Mouse (Mus musculus) spleen, postnatal 10 days (tissue): Measurements from ENCODE around the gene Gtf2f2.
"Not testable (repeated sequence)": the region's sequence is repeated elsewhere in the genome, so short reads cannot be mapped to it uniquely, and the experiment has no call there.

Source experiments
- DNase-seq, 2 experiments: peaks; one replicate each; pipeline ENCODE4 v3.0.0; 2021 to 2022; ENCODE audit warnings: low spot score in 2 of 2

The Gtf2f2 gene

DNA sequence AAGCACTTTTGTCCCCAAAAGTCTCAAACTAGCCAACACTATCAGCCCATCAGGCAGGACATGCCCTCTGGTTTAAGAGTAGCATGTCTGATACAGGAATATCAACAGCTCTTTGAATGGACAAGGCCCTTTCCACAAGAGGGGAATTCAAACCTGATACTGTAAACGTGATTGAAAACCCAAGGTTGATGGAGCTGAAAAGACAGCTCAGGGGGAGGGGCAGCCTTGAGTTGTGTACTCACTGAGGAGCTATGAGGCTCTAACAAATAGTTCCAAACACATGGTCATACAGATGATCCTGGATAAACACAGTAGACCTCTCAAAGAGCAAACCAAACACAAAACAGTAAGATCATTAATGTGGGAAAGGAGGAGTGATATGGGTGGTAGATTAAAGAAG is 12.6 kb downstream of the Gtf2f2 start:
- DNase-seq = no peak

DNA sequence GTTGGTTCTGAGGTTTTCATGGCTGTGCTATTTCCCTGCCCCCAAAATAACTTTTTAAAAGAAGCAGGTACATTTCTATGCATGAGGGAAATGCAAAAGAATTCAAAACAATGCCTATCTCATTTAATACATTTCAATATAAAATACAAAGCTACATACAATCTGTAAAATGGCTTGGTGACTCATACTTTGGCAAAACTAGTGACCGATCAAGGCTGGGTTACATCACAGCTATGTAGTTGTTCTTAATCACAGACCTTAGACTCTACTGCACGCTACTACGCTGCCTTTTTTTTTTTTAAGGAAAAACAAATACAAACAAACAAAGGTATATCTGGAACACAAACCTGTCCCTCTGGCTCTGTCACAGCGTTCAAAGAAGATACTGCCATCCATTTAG is 18.3 kb downstream of the Gtf2f2 start:
- no peak for DNase-seq

DNA sequence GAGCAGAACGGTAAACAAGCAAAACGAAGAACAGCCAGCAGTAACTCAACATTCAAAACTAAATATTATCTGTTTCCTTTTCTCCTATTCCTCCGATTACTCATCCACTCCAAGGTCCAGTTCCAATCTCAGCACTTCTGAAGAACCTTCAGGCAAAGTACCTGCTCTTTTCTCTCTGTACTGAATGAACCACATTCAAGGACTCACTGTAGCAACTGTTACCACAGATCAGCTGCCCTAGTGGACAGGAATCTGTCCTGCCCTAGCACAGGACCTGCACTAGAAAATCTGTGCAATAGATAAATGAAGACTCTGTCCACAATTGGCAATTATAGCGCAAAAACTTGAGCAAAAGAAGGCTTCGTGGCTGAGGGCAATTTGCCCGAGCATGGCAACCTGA is 19.7 kb downstream of the Gtf2f2 start:
- DNase-seq = no peak

DNA sequence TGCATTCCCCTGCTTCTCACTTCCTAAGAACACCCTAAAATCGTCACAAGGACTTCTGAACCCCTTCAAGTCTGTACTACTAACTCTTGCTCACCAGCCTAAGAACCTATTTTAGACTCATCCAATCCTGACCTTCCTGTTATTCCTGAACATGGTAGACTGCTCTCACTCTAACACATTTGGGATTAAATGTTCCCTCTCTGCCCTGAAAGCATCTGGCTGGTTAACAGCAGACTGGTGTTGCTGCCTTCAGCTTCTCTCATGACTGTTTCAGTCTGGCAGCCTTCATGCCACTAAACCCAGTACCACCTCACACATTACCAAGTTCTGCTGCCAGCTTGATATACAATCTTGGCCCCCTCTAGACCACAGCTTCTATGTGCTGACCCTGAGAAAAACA is 21.5 kb downstream of the Gtf2f2 start:
- DNase-seq = no peak

DNA sequence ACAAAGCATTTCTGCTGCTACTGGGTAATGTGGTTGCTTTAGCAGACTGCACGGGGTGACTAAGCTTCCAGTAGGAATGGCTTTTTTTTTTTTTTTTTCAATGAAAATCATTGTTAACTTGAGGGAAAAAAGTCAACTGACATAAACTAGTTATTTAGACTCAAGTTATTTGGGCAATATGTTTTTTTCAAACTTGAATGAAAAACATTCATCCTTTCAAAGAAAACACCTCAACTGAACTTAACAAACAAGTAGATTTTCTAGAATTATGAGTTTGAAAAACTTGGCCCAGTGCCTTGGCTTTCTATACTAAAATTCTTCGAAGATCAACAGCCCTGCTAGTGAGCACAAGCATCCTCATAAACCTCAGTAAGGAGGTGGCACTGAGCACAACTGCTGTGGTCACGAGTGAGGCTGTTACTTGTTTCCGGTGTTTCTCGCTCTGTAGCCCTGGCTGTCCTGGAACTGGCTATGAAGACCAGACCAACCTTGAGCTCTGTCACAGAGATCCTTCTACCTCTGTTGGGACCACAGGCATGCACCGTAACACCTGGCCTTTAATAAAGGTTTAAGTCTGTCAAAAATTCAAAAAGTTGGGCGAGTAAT is 23.7 kb downstream of the Gtf2f2 start:
- no peak for DNase-seq

DNA sequence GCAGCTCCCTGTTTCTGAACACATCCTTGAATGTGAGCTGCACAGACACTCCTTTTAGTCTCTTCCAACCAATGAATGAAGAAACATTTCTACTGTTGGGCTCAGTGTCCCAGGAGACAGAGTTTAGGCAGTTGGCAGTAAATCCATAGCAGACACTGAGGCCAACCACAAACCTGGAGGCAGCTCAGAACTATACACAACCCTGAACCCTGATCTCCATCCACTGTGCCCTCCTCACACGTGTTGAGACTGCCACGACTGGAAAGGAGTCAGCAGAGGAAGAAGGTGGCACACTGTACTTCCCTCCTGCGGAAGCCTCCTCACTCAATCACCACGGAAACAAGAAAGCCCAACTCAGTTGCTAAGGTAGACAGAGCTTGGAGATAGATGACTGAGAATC is 25.6 kb downstream of the Gtf2f2 start:
- no peak for DNase-seq

DNA sequence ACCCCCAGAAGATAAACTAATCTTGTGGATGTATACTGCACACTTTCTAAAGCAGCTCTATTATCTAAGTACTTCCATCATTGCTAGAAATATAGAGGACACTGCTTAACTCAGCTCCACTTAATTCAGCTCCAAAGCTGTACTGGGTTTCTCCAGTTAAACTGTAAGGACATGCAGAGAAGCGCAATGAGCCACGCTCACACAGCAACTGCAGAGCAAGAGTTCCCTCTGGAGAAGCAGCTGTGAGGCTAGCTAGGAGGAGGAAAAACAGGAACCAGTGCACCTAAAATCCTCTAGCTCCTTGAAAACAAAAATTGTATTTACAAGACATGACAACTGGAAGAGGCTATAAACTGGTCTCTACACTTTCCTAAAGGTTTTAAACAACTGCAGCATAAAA is 26.8 kb downstream of the Gtf2f2 start:
- DNase-seq = no peak

DNA sequence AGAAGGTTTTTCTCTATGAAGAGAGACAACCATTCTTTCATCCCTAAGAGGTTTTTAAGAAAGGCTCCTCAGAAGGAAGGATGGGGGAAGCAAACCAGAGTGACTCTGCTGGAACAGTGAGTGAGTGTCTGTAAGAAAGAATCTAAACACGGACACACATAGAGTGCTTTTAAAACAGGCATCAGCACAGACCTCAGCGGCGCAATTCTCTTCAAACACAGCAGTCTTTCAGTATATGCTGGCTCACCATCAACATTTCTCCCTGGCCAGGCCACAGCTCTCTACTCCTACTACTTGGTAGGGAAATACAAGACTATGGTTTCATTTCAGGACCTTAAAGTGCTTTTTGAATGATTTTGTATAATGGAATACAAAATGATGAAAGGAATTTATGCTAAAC is 29.4 kb downstream of the Gtf2f2 start:
- no peak for DNase-seq

DNA sequence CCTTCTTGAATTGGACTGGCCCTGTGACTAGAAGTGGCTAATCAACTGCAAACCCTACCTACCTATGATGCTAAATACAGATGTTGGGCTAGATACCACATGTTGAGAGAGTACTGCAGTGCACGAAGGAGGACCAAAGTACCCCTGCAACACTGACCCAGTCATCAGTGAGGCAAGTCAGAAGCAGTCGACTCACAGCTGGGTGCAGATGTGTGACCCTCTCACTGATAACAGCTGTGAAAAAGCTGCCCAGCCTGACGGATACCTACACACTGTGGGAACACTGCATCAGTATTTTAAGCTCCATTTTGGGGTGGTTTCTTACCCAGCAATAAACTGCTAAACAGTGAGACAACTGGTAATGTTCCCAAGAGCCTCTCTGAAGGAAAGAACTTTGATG is 34.6 kb downstream of the Gtf2f2 start:
- no peak for DNase-seq

DNA sequence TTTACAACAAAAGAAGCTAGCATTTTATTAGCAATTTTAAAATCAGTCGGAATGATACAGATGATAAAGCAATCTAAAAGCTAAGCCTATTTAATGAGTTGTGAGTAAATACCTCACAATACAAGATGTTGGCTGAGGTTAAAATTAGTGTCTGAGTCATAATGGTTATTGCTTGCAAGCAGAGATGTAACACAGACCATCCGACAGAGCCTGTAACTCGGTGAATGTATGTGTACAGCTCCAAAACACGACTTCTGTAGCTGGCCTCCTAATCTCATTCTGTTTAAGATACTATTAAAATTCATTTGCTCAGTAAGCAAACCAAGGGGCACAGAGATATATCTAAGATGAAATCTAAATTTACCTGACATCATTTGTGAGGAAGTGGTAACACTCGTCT is 43.4 kb downstream of the Gtf2f2 start:
- no peak for DNase-seq

DNA sequence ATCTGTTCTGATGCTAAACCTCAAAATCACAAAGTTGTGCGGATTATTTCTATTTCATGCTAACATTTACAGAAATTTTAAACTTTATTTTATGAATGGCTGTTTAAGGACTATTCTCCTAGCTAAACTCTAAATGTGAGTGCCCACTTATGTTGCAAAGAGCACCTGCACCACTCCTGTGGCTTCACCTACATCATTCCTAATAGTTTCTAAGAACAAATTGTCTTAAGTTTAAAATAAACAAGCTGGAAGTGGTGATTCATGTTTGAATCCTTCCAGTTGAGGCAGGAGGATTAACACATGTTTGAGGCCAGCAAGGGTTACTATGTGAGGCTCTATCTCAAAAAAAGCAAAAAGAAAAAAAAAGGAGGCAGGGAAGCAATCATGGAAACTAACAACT is 46.2 kb downstream of the Gtf2f2 start:
- no peak for DNase-seq

DNA sequence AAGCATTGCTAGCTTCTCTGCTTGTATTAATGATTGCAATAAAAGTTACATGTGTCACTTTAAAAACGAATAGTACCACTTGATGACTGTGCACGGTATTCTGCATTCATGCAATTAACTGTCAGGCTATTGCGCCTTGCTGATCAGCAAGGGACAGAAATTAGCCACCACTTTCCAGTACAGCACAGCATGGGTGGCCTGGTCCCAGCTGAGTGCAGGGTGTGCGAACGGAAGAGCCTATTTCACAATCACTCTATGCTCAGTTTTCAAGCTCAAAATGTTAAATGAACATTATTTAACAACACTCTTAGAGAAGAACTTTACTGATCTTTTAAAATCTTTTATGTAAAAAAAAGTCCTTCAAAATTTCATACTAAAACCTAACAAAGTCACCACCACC is 46.7 kb downstream of the Gtf2f2 start:
- DNase-seq = no peak

DNA sequence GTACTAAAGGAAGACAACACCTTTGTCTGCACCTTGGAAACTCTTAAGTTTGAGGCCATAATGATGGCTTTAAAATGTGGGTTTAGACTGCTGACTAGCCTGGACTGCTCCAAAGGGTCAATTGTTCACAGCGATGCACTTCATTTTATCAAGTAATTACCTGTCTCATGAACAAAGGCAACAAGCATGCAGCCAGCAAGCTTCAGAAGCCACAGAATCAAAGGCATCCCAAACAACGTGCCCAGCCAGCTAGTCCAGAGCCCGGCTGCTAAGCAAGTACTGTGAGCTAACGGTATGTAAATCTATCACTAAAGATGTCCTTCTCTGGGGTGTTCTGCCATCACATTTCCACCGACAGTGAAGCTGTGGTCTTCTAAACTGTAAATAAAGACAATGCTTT is 47.5 kb downstream of the Gtf2f2 start:
- DNase-seq = no peak

DNA sequence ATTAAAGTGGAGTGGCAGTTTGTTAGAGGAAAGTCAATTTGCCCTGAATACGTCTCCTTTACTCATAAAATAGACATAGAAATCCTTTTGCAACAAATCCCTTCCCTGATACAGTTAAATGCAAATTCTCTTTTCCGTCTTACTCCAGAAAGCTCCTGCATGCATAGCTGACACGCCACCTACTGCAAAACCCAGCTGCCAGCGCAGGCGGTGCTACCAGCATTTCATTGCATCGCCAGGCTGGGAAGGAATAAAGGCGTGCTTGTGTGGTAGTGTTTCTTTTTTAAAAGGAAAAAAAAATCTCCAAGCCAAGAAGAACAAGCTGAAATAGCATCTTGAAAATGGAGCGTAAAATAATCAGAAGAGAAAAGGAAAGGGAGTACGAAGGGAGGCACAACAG is 48.4 kb downstream of the Gtf2f2 start:
- DNase-seq = no peak

DNA sequence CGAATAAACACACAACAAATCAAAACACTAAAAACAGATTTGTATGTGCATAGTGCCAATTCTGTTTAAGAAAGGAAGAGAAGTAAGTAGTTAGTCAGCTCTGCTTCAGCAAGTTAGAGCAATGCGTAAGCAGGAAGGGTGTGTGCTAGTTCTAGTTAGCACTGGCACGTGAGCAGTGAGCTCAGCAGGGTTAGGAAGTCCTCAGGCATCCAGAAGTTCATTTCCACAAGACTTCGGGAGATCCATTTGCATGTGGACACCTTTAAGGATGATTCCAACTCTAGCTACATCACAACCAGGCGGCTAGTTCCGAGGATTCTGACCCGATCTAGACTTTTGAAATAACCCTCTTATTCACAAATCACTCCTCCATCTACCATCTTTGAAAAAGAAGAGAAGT is 55.9 kb downstream of the Gtf2f2 start, which contains the start of gene Kctd4:
Gene Kctd4 (plus strand): TSS at position 244 of the 400 bp plus-strand sequence.
- DNase-seq = no peak

DNA sequence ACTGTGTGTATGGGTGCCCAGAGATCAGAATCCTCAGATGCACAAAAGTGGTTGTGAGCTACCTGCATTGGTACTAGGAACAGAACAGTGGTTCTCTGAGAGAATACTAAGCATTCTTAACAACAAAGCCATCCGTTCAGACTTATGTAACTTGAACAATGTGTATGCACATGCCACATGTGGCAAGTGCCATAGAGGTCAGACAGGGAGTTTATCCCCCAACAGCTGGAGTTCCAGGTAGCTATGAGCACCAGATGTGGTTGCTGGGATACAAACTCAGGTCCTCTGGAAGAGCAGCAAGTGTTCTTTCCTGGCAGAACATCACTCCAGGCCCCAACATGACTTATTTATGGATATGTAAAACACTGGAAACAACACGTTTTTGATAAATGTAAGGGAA is 57.7 kb downstream of the Gtf2f2 start:
- DNase-seq = no peak

DNA sequence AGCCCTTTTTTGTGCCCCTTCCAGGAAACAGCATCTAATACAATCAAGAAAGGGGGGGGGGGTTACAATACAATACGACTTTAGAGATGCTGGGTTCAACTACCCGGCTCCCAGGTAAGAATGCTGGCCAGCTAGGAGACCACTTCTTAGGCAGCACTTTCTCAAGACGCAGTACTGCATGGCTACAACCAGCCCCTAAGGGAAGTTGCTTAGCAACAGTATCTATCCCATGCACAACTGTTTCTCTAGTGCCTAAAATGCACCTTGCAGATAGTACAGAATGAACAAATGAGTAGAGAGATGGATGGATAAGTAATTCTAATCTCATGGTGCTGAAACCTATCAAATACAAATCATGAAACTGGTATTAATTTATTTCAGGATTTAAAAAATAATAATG is 63.0 kb downstream of the Gtf2f2 start:
- no peak for DNase-seq

DNA sequence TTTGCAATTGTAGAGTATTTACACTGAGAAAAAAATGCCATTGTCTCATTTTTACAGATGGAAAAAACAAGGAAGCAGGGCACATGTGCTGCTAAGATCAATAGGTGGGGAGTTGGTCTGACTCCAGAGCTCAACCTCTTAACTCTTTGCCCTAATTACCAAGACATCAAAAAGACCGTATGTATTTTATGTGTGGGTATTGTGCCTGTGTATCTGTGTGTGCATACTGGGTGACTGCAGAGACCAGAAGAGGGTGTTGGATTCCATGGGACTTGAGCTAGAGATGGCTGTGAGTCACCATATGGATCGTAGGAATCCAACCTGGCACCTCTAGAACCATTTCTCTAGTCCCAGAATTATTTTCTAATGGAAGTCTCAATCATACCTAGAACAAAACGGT is 68.3 kb downstream of the Gtf2f2 start:
- no peak for DNase-seq

DNA sequence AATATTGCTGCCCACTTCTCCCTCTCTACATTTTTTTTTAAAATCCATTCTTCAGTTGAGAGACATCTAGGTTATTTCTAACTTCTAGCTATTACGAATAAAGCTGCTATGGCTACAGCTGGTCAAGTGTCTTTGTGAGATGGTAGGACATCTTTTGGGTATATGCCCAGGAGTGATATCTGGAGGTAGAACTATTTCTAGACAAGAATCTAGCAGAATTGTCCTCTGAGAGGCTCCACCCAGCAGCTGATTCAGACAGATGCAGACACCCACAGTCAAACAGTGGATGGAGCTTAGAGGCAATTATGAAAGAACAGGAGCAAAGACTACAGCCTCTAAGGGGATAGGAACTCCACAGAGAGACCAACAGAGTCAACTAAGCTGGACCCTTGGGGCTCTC is 69.2 kb downstream of the Gtf2f2 start:
- DNase-seq = no peak

DNA sequence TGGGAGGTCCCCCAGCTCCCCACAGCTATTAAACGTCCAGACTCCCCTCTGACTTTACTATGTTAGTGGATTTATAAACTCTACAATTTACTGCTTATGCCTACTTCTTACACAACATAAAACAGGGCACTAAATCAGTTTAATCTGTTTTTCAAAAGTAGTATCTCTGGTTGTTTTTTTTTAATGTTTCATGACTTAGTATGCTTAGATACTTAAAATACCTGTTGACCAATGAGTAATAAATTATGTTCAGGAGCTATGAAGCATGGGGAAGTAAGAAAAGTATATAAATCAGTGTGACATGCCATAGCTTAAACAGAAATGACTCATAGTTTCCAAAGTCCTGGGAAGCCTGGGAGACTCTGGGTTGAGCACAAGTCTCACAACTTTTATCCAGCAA is 73.0 kb downstream of the Gtf2f2 start:
- DNase-seq = no peak

DNA sequence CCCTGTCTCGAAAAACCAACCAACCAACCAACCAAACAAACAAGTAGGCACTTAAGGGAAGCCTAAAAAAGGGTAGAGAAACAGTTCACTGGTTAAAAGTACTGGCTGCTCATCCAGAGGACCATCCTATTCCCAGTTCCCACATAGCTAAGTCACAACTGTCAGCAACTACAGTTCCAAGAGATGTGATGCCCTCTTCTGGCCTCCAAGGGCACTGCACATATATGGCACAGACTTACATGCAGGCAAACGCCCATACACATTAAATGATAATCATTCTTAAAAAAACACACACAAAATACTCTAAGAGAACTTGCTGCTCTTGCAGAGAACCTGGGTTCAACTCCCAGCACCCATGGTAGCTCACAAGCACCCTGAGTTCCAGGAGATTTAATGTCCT is 76.3 kb downstream of the Gtf2f2 start:
- DNase-seq = peak in 1 of 2 experiments; percentile 32

DNA sequence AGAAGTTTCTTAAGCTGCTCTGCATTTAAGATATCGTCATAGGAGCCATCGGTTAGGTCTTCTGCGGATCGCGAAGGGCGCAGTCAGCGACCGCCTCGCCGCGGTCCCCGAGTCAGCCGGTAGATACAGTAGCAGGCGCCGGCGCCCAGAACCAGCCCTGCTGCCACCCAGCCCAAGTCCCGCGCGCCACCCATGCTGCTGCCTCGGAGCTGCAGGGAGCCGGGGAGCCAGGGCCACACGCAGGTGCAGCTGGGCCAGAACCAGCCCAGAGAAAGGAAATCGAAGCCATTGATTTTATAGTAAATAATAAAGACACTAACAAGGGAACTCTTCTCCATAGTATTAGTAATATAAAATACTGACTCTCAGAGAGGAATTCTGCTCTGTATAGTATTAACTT is 79.4 kb downstream of the Gtf2f2 start:
- DNase-seq = peak in 1 of 2 experiments; percentile 31

DNA sequence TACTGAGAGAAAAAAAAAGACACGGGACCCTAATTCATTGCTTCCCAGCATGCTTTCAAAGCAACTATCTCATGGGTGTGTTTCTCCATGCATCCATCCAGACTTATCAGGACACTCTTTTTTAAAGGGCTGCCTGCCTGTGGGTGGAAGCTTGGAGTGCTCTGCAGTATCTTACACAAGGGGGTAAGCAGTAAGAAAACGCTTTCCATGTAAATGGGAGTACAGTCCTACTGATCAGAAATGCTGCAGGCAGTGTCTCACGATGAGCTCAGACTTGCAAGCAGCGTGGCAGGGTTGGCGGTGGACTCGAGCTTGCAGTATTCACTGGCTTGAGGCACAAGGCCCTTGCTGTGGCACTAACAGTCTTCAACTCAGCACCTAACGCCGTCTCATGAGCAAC is 81.0 kb downstream of the Gtf2f2 start:
- not testable (repeated sequence) for DNase-seq

DNA sequence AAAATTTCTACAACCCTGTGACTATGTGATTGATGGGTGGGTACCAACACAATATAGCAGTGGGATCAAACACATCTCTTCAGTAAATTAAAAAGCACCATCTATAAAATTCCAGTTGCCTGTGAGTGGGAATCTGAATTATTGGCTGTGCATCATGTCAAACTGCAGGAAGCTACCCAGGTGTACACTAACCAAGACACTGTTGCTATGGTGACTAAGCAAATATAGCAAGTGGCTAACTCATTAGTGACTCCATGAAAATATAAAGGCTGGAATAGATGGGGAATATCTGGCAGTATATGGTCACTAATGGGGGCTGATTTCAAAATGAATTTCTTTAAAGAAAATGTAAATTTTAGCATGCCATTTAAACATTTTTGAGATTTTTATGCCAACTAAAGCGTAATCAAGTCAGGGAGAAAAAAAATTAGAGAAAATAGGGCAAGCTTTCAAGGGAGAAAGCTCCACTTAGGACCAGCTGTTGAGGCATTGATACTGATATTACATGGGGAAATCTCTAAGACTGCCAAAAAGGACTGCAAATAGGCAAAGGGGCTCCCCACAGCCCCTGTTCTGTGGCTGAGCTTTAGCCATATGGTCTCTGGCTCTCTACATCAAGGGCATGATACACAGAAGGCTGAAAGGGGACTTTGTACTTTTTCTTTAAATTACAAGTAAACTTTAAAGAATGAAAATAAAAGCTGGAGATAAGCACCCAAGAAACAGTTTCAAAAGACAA is 87.2 kb downstream of the Gtf2f2 start:
- DNase-seq = no peak
